Mouse (Mus musculus) midbrain, embryonic 12.5 days (tissue): ENCODE results near the gene Stim2. TPM values are rescaled to one million over a fixed set of nuclear protein-coding genes. Genes with fewer than 3 reads are reported as not detected.

Source experiments
- ATAC-seq: fragments of 200-750 bp; cut with Nextera tagmentation; 2 replicates; pipeline ENCODE4 v1.8.0; 2017; ENCODE audit warnings: low read depth, moderate TSS enrichment, moderate library complexity; ENCODE audit not compliant: low FRiP score
- H3K27ac ChIP-seq: fragments of 300-500 bp; sonication (generic); replicated peaks from 2 replicates; pipeline ENCODE4 v1.5.1; 2016; ENCODE audit warnings: mild to moderate bottlenecking
- H3K27me3 ChIP-seq: fragments of 300-500 bp; sonication (generic); 2 replicates; pipeline ENCODE4 v1.6.1; 2016; ENCODE audit warnings: mild to moderate bottlenecking
- H3K36me3 ChIP-seq: fragments of 300-500 bp; sonication (generic); 2 replicates; pipeline ENCODE4 v1.6.1; 2016
- H3K4me1 ChIP-seq: fragments of 300-500 bp; sonication (generic); 2 replicates; pipeline ENCODE4 v1.6.1; 2016
- H3K4me2 ChIP-seq: fragments of 300-500 bp; sonication (generic); replicated peaks from 2 replicates; pipeline ENCODE4 v1.6.1; 2016; ENCODE audit warnings: mild to moderate bottlenecking, moderate library complexity
- H3K4me3 ChIP-seq: fragments of 300-500 bp; sonication (generic); 2 replicates; pipeline ENCODE4 v1.5.1; 2016; ENCODE audit warnings: mild to moderate bottlenecking
- H3K9ac ChIP-seq: fragments of 300-500 bp; sonication (generic); replicated peaks from 2 replicates; pipeline ENCODE4 v1.6.1; 2016; ENCODE audit warnings: mild to moderate bottlenecking, moderate library complexity
- H3K9me3 ChIP-seq: fragments of 300-500 bp; sonication (generic); 2 replicates; pipeline ENCODE4 v1.6.1; 2016; ENCODE audit warnings: mild to moderate bottlenecking
- WGBS: fragments of 180-500 bp; shearing (Covaris S2); methylation state at CpG from one replicate; pipeline ENCODE4 v1.1.7; 2016; 5-methylcytosine and 5-hydroxymethylcytosine counted together
- polyA plus RNA-seq: library from polyadenylated mRNA; unstranded; fragments of >200 nt; fragmentation: Nextera tagmentation; extraction: Ambion mirVana; gene quantifications from 2 replicates; pipeline ENCODE4 v1.2.1, GENCODE M21; 2016

Gene Stim2
- polyA plus RNA-seq, 1 experiment from 2014 or later: 24.1 TPM

- Histone ChIP-seq H3K27ac (no peak overlapping the region), H3K27me3 (no peaks in the 10 kb centered on the region), H3K4me3 (no peak overlapping the region), H3K4me1 (no peaks in the 10 kb centered on the region), H3K9ac (no peak overlapping the region), H3K36me3 (no peaks in the 10 kb centered on the region), H3K4me2 (no peak overlapping the region), H3K9me3 (no peaks in the 10 kb centered on the region)
- WGBS: 86% methylated on average over 2 of the region's 2 CpGs
- no peak for ATAC-seq
Measured at GRCm38 (mm10) chr5:53967560-53967959, 30.7 kb upstream of the Stim2 start.

GRCm38 (mm10) chr5:53970178-53970577, 28.1 kb upstream of the Stim2 start:
- Histone ChIP-seq H3K27me3 (no peaks in the 10 kb centered on the region), H3K27ac (no peak overlapping the region), H3K4me3 (no peak overlapping the region), H3K4me1 (no peaks in the 10 kb centered on the region), H3K9me3 (no peaks in the 10 kb centered on the region), H3K4me2 (no peak overlapping the region), H3K9ac (no peak overlapping the region), H3K36me3 (no peaks in the 10 kb centered on the region)
- ATAC-seq: no peak
- WGBS: 88% methylated on average over 7 of the region's 7 CpGs

- Histone ChIP-seq H3K36me3 (no peaks in the 10 kb centered on the region), H3K4me3 (no peak overlapping the region), H3K9ac (no peak overlapping the region), H3K9me3 (no peaks in the 10 kb centered on the region), H3K4me1 (no peaks in the 10 kb centered on the region), H3K4me2 (no peak overlapping the region), H3K27me3 (no peaks in the 10 kb centered on the region), H3K27ac (no peak overlapping the region)
- WGBS: 87% methylated on average over 4 of the region's 4 CpGs
- ATAC-seq: no peak
Measured at GRCm38 (mm10) chr5:53971201-53971600, 27.1 kb upstream of the Stim2 start.

- Histone ChIP-seq H3K36me3 (no peaks in the 10 kb centered on the region), H3K27ac (no peak overlapping the region)
- no peak for ATAC-seq
Measured at GRCm38 (mm10) chr5:53972905-53973304, 25.4 kb upstream of the Stim2 start.

GRCm38 (mm10) chr5:53976497-53976896, 21.8 kb upstream of the Stim2 start:
- Histone ChIP-seq H3K4me2 (no peak overlapping the region), H3K9me3 (no peaks in the 10 kb centered on the region), H3K9ac (no peak overlapping the region), H3K4me3 (no peak overlapping the region), H3K27me3 (no peaks in the 10 kb centered on the region), H3K27ac (no peak overlapping the region), H3K36me3 (no peaks in the 10 kb centered on the region), H3K4me1 (no peaks in the 10 kb centered on the region)
- 94% methylated on average over 16 of the region's 16 CpGs for WGBS
- ATAC-seq: no peak

More at GRCm38 (mm10) chr5:53972905-53973304, 25.4 kb upstream of the Stim2 start:
- H3K4me1 ChIP-seq: no peaks in the 10 kb centered on the region
- H3K9ac ChIP-seq: no peak overlapping the region
- no peak overlapping the region for H3K4me2 ChIP-seq
- no peaks in the 10 kb centered on the region for H3K9me3 ChIP-seq
- WGBS: 77% methylated on average over 4 of the region's 4 CpGs
- no peaks in the 10 kb centered on the region for H3K27me3 ChIP-seq
- no peak overlapping the region for H3K4me3 ChIP-seq

- H3K9ac ChIP-seq: no peak overlapping the region
- no peak overlapping the region for H3K4me3 ChIP-seq
- no peaks in the 10 kb centered on the region for H3K27me3 ChIP-seq
- H3K9me3 ChIP-seq: no peaks in the 10 kb centered on the region
- H3K27ac ChIP-seq: no peak overlapping the region
- H3K36me3 ChIP-seq: no peaks in the 10 kb centered on the region
- WGBS: 87% methylated on average over 8 of the region's 8 CpGs
- ATAC-seq: no peak
- H3K4me2 ChIP-seq: no peak overlapping the region
- H3K4me1 ChIP-seq: no peaks in the 10 kb centered on the region
Measured at GRCm38 (mm10) chr5:53977060-53977459, 21.2 kb upstream of the Stim2 start.

GRCm38 (mm10) chr5:53983358-53983757, 14.9 kb upstream of the Stim2 start:
- Histone ChIP-seq H3K4me3 (no peak overlapping the region), H3K4me2 (no peak overlapping the region), H3K4me1 (no peaks in the 10 kb centered on the region), H3K9ac (no peak overlapping the region), H3K27me3 (no peaks in the 10 kb centered on the region), H3K9me3 (no peaks in the 10 kb centered on the region), H3K36me3 (no peaks in the 10 kb centered on the region), H3K27ac (no peak overlapping the region)
- ATAC-seq: no peak
- 96% methylated on average over 4 of the region's 4 CpGs for whole genome bisulfite sequencing

- H3K4me3 ChIP-seq: no peak overlapping the region
- H3K27me3 ChIP-seq: no peaks in the 10 kb centered on the region; the same call in 1 of the 2 replicates
- H3K36me3 ChIP-seq: no peaks in the 10 kb centered on the region
- no peaks in the 10 kb centered on the region for H3K9me3 ChIP-seq
- no peak overlapping the region for H3K4me2 ChIP-seq
- ATAC-seq: no peak
- H3K9ac ChIP-seq: no peak overlapping the region
- 87% methylated on average over 3 of the region's 3 CpGs for WGBS
- no peak overlapping the region for H3K27ac ChIP-seq
- no peaks in the 10 kb centered on the region for H3K4me1 ChIP-seq
Measured at GRCm38 (mm10) chr5:53985632-53986031, 12.7 kb upstream of the Stim2 start.

GRCm38 (mm10) chr5:53987496-53987895, 10.8 kb upstream of the Stim2 start:
- Histone ChIP-seq H3K4me2 (no peak overlapping the region), H3K36me3 (no peaks in the 10 kb centered on the region), H3K9me3 (no peaks in the 10 kb centered on the region), H3K27ac (no peak overlapping the region), H3K9ac (no peak overlapping the region), H3K27me3 (no peaks in the 10 kb centered on the region; the same call in 1 of the 2 replicates), H3K4me1 (no peaks in the 10 kb centered on the region), H3K4me3 (no peak overlapping the region)
- 89% methylated on average over 1 of the region's 1 CpGs for WGBS
- no peak for ATAC-seq

GRCm38 (mm10) chr5:53988053-53988452, 10.2 kb upstream of the Stim2 start:
- H3K27ac ChIP-seq: no peak overlapping the region
- no peaks in the 10 kb centered on the region for H3K9me3 ChIP-seq
- no peaks in the 10 kb centered on the region for H3K36me3 ChIP-seq
- no peak overlapping the region for H3K4me2 ChIP-seq
- H3K4me3 ChIP-seq: no peak overlapping the region
- 76% methylated on average over 1 of the region's 1 CpGs for WGBS
- ATAC-seq: no peak
- H3K27me3 ChIP-seq: peaks cover 3% of the 10 kb centered on the region; the same call in 1 of the 2 replicates
- H3K4me1 ChIP-seq: no peaks in the 10 kb centered on the region
- H3K9ac ChIP-seq: no peak overlapping the region

- Histone ChIP-seq H3K4me3 (no peak overlapping the region), H3K9ac (no peak overlapping the region), H3K9me3 (no peaks in the 10 kb centered on the region), H3K27ac (no peak overlapping the region), H3K27me3 (peaks cover 7% of the 10 kb centered on the region; the same call in 1 of the 2 replicates), H3K4me2 (no peak overlapping the region), H3K36me3 (no peaks in the 10 kb centered on the region), H3K4me1 (peaks cover 5% of the 10 kb centered on the region; the same call in 1 of the 2 replicates)
- ATAC-seq: no peak
- WGBS: 59% methylated on average over 7 of the region's 7 CpGs
Measured at GRCm38 (mm10) chr5:53992616-53993015, 5.7 kb upstream of the Stim2 start.

- ATAC-seq: no peak
- 82% methylated on average over 4 of the region's 4 CpGs for WGBS
- peak overlapping the region; percentile 53; the same call in 1 of the 2 replicates for H3K4me3 ChIP-seq
Measured at GRCm38 (mm10) chr5:53994576-53994975, 3.7 kb upstream of the Stim2 start.

GRCm38 (mm10) chr5:53995316-53995715, 3.0 kb upstream of the Stim2 start:
- ATAC-seq: no peak
- Histone ChIP-seq H3K27me3 (peaks cover 7% of the 10 kb centered on the region; the same call in 1 of the 2 replicates), H3K27ac (no peak overlapping the region), H3K9me3 (no peaks in the 10 kb centered on the region), H3K4me3 (peak overlapping the region; percentile 53), H3K9ac (peak overlapping the region; percentile 65), H3K36me3 (no peaks in the 10 kb centered on the region), H3K4me2 (peak overlapping the region; percentile 92), H3K4me1 (peaks cover 15% of the 10 kb centered on the region)
- WGBS: 0% methylated on average over 34 of the region's 34 CpGs

More at GRCm38 (mm10) chr5:53994576-53994975, 3.7 kb upstream of the Stim2 start:
- Histone ChIP-seq H3K36me3 (no peaks in the 10 kb centered on the region), H3K4me2 (peak overlapping the region; percentile 92), H3K4me1 (peaks cover 8% of the 10 kb centered on the region), H3K27ac (no peak overlapping the region), H3K9ac (no peak overlapping the region), H3K9me3 (no peaks in the 10 kb centered on the region), H3K27me3 (peaks cover 7% of the 10 kb centered on the region; the same call in 1 of the 2 replicates)
